Mouse (Mus musculus) heart, adult 8-10 months (tissue): ENCODE measurements around the gene Smchd1. TPM values are rescaled to one million over a fixed set of nuclear protein-coding genes. Genes with fewer than 3 reads are reported as not detected.

Source experiments
- DNase-seq: peaks from one replicate; pipeline ENCODE4 v3.0.0; 2022; ENCODE audit warnings: low spot score
- total RNA-seq, 4 experiments: library from RNA; stranded (reverse); gene quantifications; 2 replicates each; pipeline ENCODE4 v1.2.4; 2022

Gene Smchd1
- total RNA-seq, 4 experiments from 2014 or later: 15.6 to 17.2 (median 16.4) TPM

DNA sequence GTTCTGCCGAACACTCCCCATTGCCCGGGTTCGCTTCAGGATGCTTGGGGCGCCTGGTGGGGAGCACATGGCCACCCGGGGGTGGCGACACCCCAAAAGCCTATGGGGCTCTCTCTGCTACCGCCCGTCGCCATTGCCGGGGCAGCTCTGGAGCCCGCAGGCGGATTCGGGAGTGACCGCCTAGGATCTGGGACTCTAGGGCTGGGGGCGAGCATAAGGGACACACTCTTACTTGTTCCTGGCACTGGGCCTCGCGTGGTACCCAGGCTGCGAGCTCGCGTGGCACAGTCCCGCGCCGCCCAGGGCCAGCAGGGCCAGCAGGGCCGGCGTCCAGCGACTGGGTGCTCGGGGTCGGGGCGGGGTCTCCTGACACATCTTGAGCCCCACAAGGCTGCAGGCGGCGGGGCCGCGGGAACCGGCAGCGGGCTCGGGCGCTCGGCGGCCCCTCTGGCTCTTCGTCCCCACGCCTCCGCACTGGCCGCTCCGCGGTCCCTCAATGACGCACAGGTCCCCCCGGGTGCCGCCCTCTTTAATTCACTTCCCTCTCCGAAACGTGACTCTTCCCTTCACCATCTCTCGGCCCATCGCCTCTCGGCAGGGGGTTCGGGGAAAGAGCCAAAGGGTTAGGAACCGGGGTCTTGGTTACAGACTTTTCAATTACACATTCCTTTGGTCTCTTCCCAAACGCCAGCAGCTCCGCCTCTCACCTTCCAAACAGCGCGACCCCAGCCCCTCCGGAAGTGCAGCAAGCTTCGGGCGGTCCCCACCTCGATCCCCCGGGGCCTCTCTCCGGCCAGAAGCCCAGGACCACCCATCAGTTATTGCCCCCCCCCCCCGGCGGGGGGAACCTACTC lies 164.4 kb downstream of the Smchd1 start:
- peak; percentile 46 for DNase-seq

DNA sequence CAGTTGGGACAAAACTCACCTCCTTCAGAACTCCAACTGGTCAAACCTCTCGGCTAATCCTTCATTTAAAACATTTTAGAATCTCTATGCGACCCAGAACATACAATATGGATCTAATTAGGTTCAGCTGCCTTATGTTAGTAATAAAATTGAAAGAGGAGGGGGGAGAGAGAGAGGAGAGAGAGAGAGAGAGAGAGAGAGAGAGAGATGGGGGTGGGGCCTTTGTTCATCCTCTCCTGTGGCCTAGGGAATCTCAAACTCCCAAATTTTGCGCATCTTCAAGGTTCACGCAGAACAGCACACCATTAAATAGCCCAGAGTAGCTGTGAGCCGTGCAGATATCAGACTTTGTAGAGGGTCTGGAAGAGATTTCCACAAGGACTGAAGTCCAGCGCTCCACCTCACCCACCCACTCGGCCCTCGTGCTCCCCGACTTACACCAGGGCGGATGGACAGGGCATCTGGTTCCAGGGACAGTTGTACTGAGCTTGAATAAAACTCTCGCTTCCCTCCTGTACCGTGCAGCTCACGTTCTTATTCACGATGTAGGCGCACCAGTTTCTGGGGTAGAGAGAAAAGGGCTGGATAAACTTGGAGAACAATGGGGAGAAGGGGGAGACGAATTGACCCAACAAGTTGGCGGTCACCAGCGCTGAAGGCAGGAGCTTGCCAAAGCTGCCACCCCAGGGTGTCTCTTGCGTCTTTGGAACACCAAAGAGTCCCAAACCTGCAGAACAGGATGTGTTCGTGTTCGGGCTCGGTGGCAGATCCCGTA lies 165.2 kb downstream of the Smchd1 start:
- no peak for DNase-seq

DNA sequence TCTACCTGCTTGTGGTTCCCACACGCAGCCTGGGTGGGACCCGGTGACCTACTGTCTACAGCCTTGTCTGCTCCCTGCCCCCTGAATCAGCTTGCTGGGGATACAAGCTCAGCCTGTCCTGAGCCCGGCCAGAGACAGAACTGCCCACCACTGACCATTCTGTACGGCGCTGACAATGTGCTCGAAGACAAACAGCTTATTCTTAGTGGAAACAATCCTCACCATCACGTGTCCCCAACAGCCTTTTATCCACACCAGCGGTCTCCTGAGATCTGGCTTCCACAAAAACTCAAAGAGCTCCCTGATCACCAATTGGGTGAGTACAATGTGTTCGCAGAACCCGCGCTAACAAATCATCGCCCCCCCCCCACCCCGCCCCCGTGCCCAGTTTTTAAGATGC lies 166.0 kb downstream of the Smchd1 start:
- DNase-seq: no peak

DNA sequence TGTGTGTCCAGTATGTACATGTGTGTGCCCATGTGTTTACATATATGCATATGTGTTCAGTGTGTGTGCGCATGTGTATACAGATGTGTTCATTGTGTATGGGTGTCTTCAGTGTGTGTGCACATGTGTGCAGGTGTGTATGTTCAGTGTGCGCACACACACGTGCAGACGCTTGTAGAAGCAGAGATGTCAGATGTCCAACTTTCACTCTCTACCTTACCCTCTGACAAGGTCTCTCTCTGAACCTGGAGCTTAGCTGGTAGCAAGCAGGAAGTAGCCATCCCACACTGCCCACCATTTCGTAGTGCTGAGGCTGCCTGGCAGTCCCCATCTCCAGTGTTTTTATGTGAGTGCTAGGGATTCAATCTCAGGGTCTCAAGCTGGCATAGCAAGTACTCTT lies 166.8 kb downstream of the Smchd1 start:
- no peak for DNase-seq

DNA sequence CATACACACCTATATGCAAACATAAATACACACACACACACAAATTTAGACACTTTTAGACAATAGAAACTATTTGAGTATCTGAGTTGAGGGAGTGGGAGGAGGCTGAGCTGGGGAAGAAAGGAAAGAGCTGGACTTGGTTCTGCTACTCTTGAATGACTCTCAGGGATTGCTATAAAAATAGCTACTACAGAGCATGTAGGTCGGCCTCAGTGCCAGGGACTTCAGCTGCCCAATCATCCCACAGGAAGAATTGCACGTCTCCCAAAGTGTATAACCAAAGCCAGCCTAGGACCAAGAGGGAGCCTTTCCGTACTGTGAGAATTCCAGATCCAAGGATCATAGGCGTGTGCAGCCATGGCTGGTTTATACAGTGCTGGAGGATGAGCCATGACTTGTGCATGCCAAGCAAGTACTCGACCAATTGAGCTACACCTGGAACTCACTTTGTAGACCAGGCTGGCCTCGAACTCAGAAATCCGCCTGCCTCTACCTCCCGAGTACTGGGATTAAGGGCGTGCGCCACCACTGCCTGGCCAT lies 167.8 kb downstream of the Smchd1 start:
- no peak for DNase-seq

DNA sequence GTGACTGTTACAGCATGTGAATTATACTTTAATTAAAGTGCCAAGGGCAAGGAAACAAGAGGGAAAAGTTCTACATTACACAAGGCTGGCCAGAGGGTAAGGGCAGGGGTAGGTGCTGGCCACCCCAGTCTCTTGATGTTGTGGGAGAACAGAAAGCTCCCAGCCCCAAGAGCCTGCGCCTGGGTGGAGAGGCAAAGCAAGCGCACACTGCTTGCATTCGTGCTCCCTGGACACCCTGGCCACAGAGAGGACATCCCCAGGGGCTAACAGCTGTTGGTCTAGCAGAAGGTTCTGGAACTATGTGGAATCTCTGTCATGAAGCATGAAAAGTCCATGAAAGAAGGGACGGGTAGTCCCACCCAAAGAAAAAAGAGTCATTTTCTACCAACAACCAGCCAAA lies 168.4 kb downstream of the Smchd1 start:
- no peak for DNase-seq

DNA sequence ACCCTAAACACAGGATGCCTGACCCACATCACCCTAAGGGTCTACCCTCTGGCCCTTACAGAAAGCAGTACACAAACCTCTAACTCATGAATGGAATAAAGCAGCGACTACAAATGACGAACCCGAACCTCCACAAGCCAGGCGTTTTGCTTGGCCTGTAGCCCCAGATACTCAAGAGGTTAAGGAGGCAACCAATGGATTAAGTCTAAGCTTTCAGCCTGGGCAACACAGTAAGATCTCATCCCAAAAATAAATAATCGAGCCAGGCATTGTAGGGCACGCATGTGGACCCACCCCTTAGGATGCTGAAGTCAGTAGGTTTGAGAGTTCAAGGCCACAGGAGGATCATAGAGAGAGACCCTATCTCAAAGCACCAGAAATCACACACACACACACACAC lies 169.1 kb downstream of the Smchd1 start:
- DNase-seq: no peak

DNA sequence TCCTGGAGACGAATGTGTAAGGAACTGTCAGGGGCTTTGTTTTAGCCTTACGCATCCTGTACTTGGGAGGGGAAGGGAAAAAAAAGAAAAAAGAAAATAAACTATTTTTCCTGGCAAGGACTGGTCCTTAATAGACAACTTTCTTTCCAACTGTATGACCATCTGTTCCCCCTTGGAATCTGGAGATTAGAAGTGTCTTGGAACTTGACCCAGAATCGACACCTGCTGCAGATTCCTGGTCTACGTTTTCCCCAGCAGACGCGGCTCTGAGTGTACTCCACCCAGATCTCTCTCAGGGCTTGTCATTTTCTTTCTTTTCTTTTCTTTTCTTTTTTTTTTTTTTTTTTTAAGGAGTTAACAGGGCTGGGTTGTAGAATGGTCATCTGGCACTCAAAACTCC lies 171.7 kb downstream of the Smchd1 start:
- DNase-seq: no peak

DNA sequence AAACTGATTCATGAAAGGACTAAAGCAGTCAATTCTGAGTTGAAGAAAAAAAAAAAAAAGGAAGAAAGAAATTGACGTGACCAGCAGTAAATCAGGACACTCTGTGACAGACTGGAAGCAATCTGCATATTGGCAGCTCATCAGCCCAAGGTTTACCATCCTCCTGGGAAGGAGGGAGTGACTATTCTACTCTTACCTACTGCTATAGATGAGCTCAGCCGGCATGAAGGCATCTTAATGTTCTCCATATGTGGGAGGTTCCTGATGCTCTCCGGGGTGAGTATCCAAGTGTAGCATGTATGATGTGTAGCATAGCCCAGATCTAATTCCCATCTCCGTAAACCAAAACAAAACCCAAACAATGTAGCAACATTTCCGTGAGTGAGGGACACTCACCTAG lies 173.7 kb downstream of the Smchd1 start:
- no peak for DNase-seq

DNA sequence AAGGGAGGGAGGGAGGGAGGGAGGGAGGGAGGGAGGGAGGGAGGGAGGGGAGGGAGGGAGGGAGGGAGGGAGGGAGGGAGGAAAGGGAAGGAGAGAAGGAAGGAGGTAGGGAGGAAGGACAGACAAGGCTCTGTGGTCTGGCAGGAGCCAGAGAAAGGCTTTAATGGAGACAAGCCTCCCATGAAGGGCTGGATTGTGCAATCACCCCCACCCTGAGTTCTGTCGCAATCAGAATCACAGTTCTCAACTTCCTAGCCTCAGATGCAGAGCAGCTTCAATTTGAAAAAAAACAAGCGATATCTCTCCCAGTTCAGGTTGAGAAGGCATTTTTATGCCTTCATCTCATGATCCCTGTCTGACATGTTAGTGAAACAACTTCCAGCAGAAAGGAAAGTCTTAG lies 174.8 kb downstream of the Smchd1 start:
- DNase-seq: peak; percentile 66

DNA sequence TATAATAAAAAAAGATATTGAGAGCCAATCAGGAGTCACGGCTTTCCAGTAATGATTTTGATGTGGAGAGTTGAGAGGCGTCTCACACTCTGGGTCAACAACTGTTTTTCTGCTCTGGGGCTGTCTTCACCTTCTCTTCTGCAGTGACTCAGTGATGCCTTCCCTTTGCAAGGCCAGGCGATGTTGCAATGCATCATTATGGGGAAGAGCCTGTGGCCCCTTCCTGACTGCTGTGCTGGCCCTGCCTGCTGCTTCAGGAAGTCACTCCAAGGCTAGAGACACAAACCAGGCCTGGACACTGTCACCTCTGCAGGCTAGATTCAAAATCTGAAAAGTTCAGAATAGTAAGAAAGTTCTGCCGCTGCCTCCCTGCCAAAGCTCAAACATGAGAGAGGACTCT lies 175.3 kb downstream of the Smchd1 start:
- no peak for DNase-seq

DNA sequence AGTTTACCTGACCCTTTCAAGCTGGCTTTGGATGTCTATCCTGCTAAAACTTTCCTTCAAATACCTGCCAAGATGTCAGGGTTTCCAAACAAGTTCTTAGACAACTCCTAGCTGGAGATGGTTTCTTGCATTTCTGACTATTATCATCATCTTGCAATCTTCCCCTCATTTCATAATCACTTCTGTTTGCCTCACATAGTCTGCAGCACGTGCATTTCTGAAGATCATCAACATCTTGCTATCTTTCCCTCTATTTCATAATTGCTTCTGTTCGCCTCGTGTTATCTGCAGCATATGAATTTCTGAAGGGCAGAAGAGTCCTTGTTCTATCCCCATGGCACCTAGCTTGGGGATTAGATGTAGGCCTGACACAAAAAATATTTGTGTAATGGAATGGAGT lies 180.6 kb downstream of the Smchd1 start:
- no peak for DNase-seq

Other genes with a start within 250 kb of the Smchd1 start
- 10 to 100 TPM; 25.3 to 46.2 (median 41.1) TPM for gene Emilin2, start 163.4 kb downstream of the Smchd1 start, total RNA-seq
- gene Gm4707, start 15.4 kb downstream of the Smchd1 start, total RNA-seq: 1 to 10 TPM in 1 of 4 experiments, under 1 TPM in 3; 0.75 to 1.2 (median 0.94) TPM
- gene Ndc80, start 51.5 kb upstream of the Smchd1 start, total RNA-seq: under 1 TPM in 3 of 4 experiments, not detected in 1; 0.31 to 0.78 (median 0.33) TPM
- gene Spdya, start 76.7 kb upstream of the Smchd1 start, total RNA-seq: under 1 TPM in 3 of 4 experiments, not detected in 1; 0.16 to 0.25 (median 0.19) TPM
- gene Wdr43, start 140.6 kb upstream of the Smchd1 start, total RNA-seq: 10 to 100 TPM; 20.8 to 25.3 (median 21.5) TPM
- 1 to 10 TPM; 5.4 to 6.7 (median 5.6) TPM for gene Togaram2, start 197.9 kb upstream of the Smchd1 start, total RNA-seq